ENCODE assay signal across 19 mouse cellular contexts in genomic region chr9:9707766-9708165, GRCm38 (mm10).
DNase-seq lines count a peak whose midpoint lies in the region; ATAC-seq and TF ChIP-seq lines count a peak whose summit lies in the region.
"Had no signal": no experiment of that assay in that cellular context is flagged by ENCODE, and none has a peak within 500 bp of the region (broad histone marks: within the 10 kb centered on the region; RNA-seq: fewer than 3 reads in every experiment).

No protein-coding gene starts in this region.

- H3K36me3 ChIP-seq in hindbrain, embryonic 15.5 days: no peaks in the 10 kb centered on the region
- no peaks in the 10 kb centered on the region for H3K36me3 ChIP-seq in heart, embryonic 11.5 days (ENCODE audit: control insufficient read depth, insufficient read depth, low read length)
- H3K36me3 ChIP-seq: embryonic facial prominence, embryonic 12.5 days; heart, embryonic 15.5 days had no signal

- no peaks in the 10 kb centered on the region for H3K27me3 ChIP-seq in hindbrain, embryonic 15.5 days
- H3K27me3 ChIP-seq in heart, embryonic 11.5 days (ENCODE audit: control insufficient read depth, insufficient read depth, low read length): no peaks in the 10 kb centered on the region
- H3K27me3 ChIP-seq: embryonic facial prominence, embryonic 12.5 days; heart, embryonic 15.5 days had no signal

- no peaks in the 10 kb centered on the region for H3K4me1 ChIP-seq in hindbrain, embryonic 15.5 days (replicated peaks)
- H3K4me1 ChIP-seq in heart, embryonic 11.5 days (ENCODE audit: control insufficient read depth, insufficient read depth, low read length): no peaks in the 10 kb centered on the region
- H3K4me1 ChIP-seq: embryonic facial prominence, embryonic 12.5 days; heart, embryonic 15.5 days had no signal

- H3K4me3 ChIP-seq in hindbrain, embryonic 15.5 days: no peak overlapping the region
- H3K4me3 ChIP-seq in heart, embryonic 11.5 days (ENCODE audit: low read depth, low read length): no peak overlapping the region
- no peak overlapping the region for H3K4me3 ChIP-seq in gastrocnemius, adult 2 months
- H3K4me3 ChIP-seq: embryonic facial prominence, embryonic 12.5 days; erythroblast, embryonic 14.5 days; heart, embryonic 15.5 days; myocyte had no signal

- DNase-seq in kidney, adult 9 months: peak; percentile 17
- DNase-seq in kidney, adult 18-20 months: no peak
- peak; percentile 12 for DNase-seq in right cerebral cortex, postnatal 4 days
- no peak for DNase-seq in right cerebral cortex, adult 2 months (ENCODE audit: low spot score in 2 of 2)
- DNase-seq in gastrocnemius, adult 2 months: no peak
- DNase-seq: cerebellum, adult 9-10 months; gastrocnemius, postnatal 14 days; heart, adult 18-20 months; kidney, adult 11 months; kidney, postnatal 25 days; liver; liver, postnatal 0 days; retina, postnatal 1 day had no signal

- no peak for TF ChIP-seq CTCF in gastrocnemius, adult 2 months (IDR thresholded peaks at IDR 0.05)

- H3K9ac ChIP-seq in hindbrain, embryonic 15.5 days: no peak overlapping the region
- H3K9ac ChIP-seq in heart, embryonic 11.5 days (ENCODE audit: low read depth, low read length): no peak overlapping the region
- H3K9ac ChIP-seq: embryonic facial prominence, embryonic 12.5 days; heart, embryonic 15.5 days; liver, postnatal 0 days had no signal

- H3K27ac ChIP-seq in hindbrain, embryonic 15.5 days (replicated peaks): no peak overlapping the region
- H3K27ac ChIP-seq in heart, embryonic 11.5 days (ENCODE audit: low read depth, low read length): no peak overlapping the region
- no peak overlapping the region for H3K27ac ChIP-seq in gastrocnemius, adult 2 months
- H3K27ac ChIP-seq: embryonic facial prominence, embryonic 12.5 days; heart, embryonic 15.5 days had no signal

- no peaks in the 10 kb centered on the region for H3K9me3 ChIP-seq in hindbrain, embryonic 15.5 days
- no peaks in the 10 kb centered on the region for H3K9me3 ChIP-seq in heart, embryonic 11.5 days (replicated peaks; ENCODE audit: control insufficient read depth, low read length)
- H3K9me3 ChIP-seq: embryonic facial prominence, embryonic 12.5 days; heart, embryonic 15.5 days had no signal

- no peak overlapping the region for H3K4me2 ChIP-seq in hindbrain, embryonic 15.5 days
- H3K4me2 ChIP-seq in heart, embryonic 11.5 days: no peak overlapping the region
- H3K4me2 ChIP-seq: embryonic facial prominence, embryonic 12.5 days; heart, embryonic 15.5 days had no signal

- intact Hi-C loops in gastrocnemius, adult 2 months (cut with DNase I): no loop called here

- ATAC-seq in hindbrain, embryonic 15.5 days (ENCODE audit: low FRiP score, low read depth): peak; percentile 74; the same call in 1 of the 2 replicates
- ATAC-seq in heart, embryonic 11.5 days (replicated peaks; ENCODE audit: insufficient number of reproducible peaks, low FRiP score, low TSS enrichment): no peak
- ATAC-seq: liver, postnatal 0 days had no signal

Comparison
In these comparisons a context has a peak if more than half of its experiments do, and no peak if none do; other contexts are left out.
1. DNase-seq: peak in kidney, adult 9 months (single experiment) and right cerebral cortex, postnatal 4 days (single experiment); none in kidney, adult 18-20 months (single experiment), right cerebral cortex, adult 2 months (0 of 2) and gastrocnemius, adult 2 months (single experiment).